Mouse (Mus musculus) frontal cortex, adult (tissue): ENCODE data around the gene Plaur.
"Not testable (repeated sequence)": the region's sequence is repeated elsewhere in the genome, so short reads cannot be mapped to it uniquely, and the experiment has no call there.

Experiments
- ATAC-seq: cut with Nextera tagmentation; 2 replicates; pipeline ENCODE4 v1.9.2; 2017; ENCODE audit warnings: mild to moderate bottlenecking, moderate library complexity, mixed read lengths; ENCODE audit not compliant: low TSS enrichment

Gene Plaur

DNA sequence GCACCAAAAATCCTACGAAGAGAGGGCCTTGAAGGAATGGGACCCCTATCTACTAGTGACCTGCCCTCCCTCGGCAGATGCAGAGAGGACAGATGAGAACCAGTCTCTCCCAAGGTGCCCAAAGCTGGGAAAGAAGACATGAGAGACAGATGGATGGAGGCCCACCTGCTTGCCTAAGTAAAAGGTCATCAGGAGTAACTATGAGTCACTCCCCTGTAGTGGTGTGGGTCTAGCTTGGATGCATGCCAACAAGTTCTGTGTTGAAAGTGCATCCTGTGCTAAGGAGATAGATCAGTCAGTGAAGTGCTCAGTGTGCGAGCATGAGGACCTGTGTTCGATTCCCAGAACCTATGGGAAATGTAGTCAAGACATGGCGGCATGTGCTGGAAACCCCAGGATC is 16.6 kb downstream of the Plaur start:
- ATAC-seq, result no peak

DNA sequence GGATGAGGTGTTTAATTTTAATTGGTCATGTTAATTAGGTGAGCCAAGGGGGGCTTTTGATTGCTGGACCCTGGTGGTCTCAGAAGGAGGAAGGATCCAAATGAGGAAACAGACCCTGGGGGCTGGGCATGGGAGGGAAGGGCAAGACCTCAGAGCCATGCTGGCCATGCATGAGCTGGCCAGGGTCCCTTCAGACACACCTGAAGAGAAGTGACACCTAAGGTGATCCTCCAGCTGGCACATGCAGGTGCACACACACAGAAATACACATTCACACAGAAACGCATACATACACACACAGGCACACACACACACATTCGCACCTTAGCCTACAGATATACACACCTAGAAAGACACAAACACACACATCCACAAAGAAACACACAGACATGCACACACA is 17.4 kb downstream of the Plaur start:
- no peak for ATAC-seq

DNA sequence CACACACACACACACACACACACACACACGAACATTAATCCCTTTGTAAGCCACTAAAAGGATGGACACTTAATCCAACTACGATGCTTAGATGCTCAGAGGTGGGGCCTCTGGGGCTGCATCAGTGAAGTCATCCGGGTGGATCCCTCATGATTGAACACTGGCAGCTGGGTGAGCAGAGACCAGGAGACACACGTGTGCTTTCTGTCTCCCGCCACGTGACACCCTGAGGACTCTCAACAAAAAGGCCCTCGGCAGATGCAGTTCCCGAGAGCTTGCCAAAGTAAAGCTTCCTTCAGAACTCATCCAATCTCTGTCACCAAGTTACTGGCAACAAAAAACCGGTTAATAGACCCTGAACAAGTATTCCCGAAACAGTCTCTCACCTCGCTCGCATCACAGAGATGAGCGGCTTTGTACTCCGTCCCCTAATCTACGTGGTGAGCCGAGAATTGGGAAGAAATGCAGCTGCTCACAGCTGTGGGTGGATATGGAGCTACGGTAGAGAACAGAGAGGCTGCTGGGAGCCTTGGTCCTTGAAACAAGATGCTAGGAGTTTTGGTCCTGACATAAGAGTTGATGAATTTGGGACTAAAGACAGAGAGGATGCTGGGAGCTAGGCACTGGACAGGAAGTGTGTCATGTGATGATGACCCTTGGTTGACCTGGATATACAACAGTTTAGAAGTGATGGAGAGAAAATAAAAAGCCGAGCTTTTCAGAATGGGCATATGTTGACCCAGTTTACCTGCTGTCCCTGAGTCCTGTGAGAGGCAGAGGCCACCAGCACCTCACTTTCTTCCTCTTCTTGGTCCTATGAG is 18.0 kb downstream of the Plaur start:
- no peak for ATAC-seq

DNA sequence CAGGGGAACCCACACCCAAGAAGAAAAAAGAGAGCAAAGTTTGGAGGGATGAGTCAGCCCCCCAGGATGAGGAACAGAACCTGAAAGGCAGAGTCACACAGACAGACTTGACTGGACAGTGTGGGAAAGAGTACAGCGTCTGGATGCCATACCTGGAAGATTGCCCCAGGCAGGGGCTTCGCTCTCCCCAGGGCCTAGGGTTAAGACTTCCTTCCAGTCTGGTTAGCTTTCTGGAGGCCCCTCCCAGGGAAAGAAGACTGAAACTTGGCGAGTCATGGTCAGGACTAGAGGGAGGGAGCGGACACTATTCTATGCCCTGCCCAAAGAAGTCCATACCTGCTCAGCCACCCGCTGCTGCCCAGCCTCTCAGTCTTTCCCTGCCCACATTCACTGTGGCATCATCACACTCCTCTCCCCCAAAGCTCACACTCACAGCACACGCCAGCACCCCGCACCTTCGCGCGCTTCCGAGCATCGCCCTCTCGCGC is 18.7 kb downstream of the Plaur start:
- peak; percentile 43 for ATAC-seq

DNA sequence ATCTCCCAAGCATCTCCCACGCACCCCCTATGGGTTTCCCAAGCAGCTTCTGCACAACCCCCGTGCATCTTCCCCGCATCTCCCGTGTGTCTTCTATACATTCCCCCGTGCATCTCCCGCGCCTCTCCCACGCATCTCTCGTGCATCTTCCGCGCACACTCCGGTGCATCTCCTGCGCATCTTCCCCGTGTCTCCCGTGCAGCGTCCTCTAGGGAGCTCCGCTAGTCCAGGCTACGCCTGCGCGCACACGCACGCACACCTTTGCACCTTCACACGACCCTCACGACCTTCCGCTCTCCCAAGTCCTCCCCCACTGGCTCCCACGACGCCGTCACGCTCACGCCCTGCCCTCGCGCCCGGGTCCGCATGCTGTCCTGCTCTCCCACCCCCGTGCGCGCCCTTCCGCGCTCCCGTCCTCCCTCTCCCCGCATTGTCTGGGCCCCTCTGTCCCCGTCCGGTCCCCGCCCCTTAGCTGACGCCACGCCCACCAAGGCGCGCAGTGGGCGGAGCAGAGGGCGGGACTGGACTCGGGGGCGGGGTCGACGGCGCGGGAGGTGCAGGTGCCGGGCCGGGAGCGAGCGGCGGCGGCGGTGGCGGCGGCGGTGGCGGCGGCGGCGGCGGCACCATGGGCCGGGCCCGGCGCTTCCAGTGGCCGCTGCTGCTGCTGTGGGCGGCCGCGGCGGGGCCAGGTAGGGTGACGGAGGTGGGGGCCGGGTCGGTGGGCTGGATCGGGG is 19.4 kb downstream of the Plaur start, which contains the start of gene Cadm4:
Cadm4 (plus strand) TSS at position 550 of the 734 bp plus-strand sequence.
- ATAC-seq, result peak; percentile 45

DNA sequence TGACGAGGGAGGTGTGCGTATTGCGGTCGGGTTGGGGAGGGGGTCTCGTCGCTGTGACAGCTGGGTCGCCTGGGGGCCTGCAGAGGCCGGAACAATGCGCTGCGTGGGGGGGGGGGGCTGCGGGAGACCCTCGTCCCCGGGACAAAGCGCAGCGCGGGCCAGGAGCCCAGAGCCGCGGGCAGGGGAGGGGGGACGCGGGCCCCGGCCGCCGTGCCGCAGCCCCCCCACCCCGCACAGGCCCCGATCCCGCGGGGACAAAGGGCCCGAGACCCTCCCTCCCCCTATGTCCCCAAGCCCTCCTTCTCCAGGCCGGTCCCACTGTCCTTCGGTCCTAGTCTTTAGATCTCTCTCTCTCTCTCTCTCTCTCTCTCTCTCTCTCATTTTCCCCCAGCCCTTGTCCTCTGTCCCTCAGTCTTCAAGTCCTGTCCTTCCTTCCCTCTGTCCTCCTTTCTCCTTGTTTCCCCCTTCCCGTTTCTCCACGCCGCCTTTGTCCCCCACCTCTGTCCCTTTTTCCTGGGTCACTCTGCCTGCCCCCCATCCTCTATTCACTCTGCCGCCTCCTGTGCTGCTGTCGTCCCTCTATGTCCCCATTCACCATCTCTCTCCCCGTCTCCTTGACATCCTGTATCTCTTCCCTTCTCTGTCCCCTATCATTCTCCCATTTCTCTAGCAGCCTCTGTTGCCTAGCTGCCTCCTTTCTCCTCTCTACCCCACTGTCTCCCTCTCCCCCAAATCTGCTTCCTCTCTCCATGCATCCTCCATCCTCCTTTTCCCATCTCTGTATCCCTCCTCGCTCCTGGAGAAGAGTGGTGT is 20.1 kb downstream of the Plaur start:
- ATAC-seq, result no peak

DNA sequence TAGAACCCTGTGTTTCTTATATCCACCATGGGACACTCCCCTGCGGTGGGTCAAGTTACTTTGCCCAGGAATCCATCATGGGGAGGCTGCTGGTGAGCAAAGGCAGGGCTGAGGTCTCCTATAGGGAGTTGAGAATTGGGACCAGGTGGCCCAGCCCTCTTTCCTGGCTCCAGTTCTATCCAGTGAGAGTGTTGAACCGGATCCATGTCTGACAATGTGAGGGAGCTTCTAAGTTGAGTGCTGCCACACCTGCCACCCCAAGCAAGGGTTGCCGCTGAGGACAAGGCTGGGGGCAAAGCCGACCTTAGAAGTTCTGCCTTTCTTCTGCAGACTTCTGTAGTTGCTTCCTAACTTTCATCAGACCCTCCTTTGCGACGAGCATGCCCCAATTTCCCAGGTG is 21.0 kb downstream of the Plaur start:
- not testable (repeated sequence) for ATAC-seq

DNA sequence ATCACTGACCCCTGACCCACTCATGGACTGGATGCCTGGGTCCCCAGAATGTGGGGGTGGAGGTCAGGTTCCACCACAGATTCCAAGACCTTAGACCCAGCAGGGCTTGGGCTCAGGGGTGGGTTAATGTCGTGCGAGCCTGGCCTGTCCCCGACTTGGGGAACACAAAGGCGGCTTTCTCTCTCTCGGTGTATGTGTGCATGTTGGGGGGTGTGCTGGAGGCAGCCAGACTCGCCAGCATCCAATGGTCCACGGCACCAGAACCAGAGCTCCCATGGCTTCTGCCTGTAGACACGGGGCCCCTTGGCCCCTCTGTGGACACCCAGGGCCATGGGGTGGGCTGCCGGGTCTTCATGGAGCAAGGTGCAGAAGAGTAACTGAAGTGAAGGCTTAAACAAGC is 23.2 kb downstream of the Plaur start:
- no peak for ATAC-seq

DNA sequence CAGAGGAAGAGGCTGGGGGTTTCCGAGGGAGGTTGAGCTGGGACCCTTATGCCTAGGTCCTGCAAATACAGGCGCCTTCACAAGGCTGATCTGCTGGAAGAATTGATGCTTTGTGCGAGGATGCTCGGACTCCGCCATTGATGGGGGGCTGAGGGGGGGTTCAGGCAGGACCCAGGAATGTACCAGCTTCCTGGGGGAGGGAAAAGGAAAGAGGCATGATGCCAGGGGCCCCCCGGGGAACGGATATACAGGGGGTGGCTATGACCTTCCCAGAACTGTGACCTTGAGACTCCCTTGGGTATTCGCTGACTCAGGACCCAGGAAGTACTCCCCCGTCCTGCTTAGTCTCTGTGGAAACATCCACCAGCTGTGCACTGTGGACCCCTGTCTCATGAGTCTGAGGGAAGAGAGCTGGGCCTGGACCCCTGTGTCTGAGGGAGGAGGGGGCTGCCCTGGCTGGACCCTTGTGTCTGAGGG is 24.4 kb downstream of the Plaur start:
- no peak for ATAC-seq

DNA sequence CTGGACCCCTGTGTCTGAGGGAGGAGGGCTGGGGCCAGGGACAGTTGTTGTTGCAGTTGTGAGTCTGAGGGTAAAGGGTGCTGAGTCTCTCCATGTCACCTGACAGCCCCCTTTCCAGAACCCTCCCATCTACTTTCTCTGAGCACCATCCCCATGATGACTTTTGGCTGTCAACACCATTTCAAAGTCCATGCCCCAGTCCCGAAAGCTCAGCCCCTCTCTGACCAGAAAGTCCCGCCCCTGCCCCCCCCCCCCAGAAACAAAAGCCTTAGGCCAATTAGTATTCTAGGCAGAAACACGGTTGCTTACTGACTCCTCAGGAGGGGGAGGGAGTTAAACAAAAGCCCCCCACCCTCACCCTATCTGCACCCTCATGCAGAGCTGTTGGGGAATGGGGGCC is 25.1 kb downstream of the Plaur start:
- no peak for ATAC-seq

DNA sequence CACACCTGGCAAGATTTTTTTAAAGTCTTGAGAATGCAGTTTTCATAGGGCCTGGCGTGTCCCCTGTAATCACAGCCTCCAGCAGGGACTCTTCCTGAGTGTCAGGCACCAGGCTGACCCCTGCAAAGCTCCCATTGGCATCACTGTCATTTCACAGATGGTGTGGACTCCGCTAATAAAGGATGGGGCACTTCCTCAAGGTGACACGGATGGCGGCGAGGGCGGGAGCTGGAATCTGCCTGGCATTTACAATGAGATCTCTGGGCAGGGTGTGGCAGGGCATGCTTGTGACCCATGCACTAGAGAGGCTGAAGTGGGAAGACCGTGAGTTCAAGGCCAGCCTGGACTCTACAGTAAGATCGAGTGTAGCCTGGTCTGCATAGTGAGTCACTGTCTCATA is 26.0 kb downstream of the Plaur start:
- no peak for ATAC-seq

DNA sequence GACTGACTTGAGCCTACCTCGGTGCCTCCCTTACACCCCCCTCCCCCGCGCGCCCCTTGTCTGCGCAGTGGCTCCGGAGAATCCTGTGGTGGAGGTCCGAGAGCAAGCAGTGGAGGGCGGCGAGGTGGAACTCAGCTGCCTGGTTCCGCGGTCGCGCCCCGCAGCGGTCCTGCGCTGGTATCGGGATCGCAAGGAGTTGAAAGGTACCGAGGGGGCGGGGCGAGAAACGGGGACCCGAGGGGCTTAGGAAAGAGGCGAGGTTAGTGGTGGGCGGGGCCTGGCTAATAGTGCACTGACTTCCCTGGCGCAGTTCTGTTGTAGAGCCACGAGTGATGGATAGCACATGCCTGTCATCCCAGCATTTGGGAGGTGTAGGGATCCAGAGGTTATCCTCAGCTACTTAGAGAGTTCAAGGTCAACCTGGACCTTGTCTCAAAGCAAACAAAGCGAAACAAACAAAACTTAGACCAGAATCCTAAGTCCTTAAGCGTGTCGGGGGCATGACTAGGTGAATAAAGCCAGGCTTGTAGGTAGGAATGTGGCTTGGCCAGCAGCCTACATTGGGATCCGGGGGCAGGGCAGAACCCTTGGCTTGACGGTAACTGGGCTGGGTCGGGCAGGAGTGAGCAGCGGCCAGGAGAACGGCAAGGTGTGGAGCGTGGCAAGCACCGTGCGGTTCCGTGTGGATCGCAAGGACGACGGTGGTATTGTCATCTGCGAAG is 37.7 kb downstream of the Plaur start:
- ATAC-seq, result no peak

DNA sequence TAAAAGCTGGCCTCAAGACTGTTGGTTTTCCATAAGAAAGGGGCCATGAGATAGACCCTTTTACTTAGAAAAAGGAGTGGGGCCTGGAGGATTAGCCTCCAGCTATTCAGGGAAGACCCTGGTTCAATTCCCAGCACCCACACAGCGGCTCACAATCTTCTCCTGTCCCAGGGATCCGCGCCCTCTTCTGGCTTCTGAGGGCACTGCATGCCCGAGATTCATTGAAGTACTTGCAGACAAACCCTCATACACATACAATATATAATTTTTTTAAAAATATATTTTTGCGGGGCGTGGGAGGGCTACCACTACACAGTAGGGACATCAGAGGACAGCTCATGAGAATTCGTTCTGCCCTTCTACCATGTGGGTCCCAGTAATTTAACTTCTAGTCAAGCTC is 38.6 kb downstream of the Plaur start:
- ATAC-seq, result no peak

DNA sequence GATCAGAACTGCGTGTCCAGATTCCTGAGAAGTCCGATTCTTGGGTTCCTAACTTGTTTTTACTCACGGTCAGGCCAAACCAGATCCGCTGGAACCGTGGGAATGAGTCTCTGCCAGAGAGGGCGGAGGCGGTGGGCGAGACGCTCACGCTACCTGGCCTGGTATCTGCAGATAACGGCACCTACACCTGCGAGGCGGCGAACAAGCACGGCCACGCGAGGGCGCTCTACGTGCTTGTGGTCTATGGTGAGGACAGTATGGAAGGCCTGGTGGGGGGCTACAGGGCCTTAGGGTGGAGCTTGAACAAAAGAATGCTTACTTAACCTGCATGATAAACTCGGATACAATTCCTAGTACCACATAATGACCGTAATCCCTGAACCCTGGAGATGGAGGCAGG is 39.2 kb downstream of the Plaur start:
- no peak for ATAC-seq

DNA sequence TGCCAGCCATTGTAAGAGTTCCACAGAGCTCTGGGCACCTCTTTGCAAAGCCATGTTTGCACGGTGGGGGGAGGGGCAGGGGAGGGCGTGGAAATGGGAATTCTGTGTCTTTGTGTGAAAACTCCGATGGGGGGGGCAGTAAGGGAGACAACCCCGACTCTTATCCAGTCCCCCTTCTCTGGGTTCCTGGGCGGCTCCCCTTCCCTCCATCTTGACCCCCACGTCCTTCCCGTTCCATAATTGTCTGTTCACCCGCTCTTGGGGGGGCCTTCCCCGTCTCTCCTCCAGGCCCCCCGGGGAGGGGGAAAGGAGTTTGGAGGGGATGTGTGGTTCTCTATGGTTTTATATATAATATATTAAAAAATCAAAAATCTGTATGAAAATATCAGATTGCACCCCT is 41.7 kb downstream of the Plaur start:
- ATAC-seq, result no peak

DNA sequence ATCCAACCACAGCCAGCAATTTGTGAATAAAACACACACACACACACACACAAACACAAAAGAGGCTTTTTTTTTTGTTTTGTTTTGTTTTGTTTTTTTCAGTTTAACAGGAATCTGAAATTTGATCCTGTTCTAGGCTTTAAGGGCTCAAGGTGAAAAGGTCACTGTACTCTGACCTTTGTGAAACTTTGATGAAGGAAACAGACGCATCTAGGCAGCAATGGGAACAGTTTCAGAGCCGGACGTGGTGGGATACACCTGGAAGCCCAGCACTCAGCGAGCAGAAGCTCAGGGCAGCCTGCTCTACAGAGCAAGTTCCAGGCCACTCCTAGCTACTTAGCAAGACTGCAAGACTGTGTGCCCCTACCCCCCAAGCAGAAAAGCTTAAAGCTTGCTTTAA is 42.6 kb downstream of the Plaur start:
- no peak for ATAC-seq

DNA sequence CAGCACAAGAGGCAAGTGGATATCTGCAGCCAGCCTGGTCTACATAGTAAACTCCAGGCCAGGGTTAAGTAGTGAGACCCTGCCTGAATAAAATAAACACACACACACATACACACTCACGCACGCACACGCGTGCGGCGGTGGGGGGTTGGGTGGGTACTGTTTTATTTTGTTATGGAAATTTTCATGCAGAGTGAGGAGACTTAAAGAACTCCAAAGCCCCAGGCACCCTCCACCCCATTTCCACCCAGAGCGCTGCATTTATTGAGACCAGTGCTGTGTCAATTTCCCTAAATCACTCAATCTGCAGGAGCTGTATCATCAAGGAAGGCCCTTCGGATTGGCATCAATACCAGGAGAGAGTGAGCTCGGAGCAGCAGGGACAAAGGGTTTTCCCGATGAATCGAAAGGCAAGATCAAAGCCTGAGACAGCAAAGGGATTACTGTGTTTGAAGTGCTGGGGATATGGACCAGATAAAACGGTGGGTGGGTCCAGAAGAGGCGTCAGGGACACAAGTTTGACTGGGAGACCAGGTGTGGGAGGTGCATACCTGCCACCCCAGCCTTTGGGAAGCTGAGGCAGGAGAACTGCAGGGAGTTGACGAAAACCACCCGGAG is 43.3 kb downstream of the Plaur start:
- ATAC-seq, result no peak

DNA sequence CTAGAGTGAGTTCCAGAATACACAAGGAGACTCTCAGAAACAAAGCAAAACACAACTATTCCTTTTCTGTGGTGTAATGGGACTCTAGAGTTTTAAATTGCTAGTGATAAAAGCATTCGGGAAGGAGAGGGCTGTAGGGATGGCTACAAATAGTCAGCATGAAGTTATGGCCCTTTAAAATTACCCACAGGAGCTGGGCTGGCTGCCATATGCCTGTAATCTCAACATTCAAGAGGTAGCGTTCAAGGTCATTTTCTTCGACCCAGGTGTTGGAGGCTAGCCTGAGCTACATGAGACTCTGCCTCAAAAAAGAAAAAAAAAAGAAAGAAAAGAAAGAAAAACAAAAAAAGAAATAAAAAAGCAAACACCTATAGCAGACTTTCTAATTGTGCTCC is 43.8 kb downstream of the Plaur start:
- no peak for ATAC-seq

DNA sequence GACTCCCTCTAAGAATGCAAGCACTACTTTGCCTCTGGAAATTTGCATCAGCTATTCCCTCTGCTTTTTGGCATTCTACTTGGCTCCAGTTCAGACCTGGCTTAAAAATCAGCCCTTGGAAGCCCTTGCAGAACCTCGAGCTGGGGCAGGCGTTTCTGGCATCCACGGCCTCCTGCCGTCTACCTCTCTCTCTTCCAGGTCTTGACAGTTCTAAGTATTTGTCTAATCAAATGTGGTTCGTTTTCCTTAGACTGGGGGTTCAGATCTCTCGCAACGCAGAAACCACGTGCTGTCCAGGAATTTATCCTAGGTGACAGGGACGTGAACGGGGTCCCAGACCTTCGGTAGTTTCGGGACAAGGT is 44.2 kb downstream of the Plaur start:
- ATAC-seq, result peak; percentile 36

DNA sequence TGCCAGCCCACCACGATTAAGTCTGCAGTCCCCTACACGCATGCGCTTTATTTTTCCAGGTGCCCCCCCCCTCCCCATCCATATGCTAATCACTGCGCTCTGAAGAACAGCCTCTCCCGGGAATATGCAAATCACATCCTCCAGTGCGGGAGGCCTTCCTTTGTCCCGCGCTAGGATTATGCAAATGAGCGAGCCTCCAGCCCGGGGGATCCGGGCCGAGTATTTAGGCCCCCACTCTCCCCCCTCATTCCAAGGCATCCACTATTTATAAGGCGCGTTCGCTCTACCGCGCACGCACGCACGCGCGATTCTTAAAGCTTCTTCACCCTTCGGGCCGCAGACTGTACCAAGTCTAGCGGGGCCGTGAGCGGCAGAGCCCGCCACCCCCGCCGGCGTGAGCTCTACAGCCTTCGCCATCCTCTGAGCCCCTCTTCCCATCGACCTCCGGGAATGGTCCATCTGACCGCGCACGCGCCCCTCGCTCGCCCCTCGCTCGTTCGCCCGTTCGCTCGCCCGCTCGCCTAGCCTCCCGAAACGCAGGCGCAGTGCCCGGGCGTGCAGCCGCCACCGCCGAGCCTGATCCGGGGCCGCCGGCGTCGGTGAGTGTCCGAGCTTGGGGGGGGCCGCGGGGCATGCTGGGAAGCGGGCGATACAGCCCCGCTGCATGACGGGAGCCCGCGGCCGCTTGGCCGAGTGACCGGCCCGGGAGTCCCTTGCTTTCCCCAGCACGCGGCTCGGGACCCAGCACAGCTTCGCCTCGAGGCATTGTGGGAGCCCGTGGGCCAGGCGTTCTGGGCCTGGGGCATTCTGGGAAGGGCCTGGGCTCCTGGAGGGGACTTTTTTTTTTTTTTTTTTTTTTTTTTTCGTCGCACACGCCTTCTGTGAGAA is 44.8 kb downstream of the Plaur start, which contains the start of gene Zfp428:
Zfp428 (plus strand) TSS at position 169 of the 888 bp plus-strand sequence.
- ATAC-seq, result peak; percentile 82
